Mouse (Mus musculus) limb, embryonic 13.5 days (tissue): Measurements from ENCODE around the gene Spata31d1d. TPM values are rescaled to one million over a fixed set of nuclear protein-coding genes. Genes with fewer than 3 reads are reported as not detected.

Experiments used
- polyA plus RNA-seq: library from polyadenylated mRNA; unstranded; fragments of >200 nt; fragmentation: Nextera tagmentation; extraction: Ambion mirVana; gene quantifications from 2 replicates; pipeline ENCODE4 v1.2.1, GENCODE M21; 2015

Gene Spata31d1d
- polyA plus RNA-seq, 1 experiment from 2014 or later, result not detected

Other genes with a start within 250 kb of the Spata31d1d start
- 12.1 and 12.4 TPM in 2 replicates for gene Agtpbp1, start 146.5 kb downstream of the Spata31d1d start, polyA plus RNA-seq
- gene Naa35, start 146.5 kb downstream of the Spata31d1d start, polyA plus RNA-seq, result 116 and 120 TPM in 2 replicates
- 48.0 and 50.7 TPM in 2 replicates for gene Golm1, start 55.9 kb downstream of the Spata31d1d start, polyA plus RNA-seq
- not detected in 2 replicates for gene 4921517D22Rik, start 37.6 kb downstream of the Spata31d1d start, polyA plus RNA-seq
- gene Spata31d1a, start 21.4 kb downstream of the Spata31d1d start, polyA plus RNA-seq, result not detected in 2 replicates
- not detected in 2 replicates for gene Spata31d1b, start 19.5 kb downstream of the Spata31d1d start, polyA plus RNA-seq
- 0.06 TPM in 1 of 2 replicates, not detected in the other for gene 1700014D04Rik, start 15.0 kb upstream of the Spata31d1d start, polyA plus RNA-seq
- gene Isca1, start 38.1 kb upstream of the Spata31d1d start, polyA plus RNA-seq, result 111 and 116 TPM in 2 replicates
- not detected in 2 replicates for gene Gm49354, start 50.5 kb upstream of the Spata31d1d start, polyA plus RNA-seq
- gene Tut7, start 91.4 kb upstream of the Spata31d1d start, polyA plus RNA-seq, result 56.4 and 57.4 TPM in 2 replicates